Mouse (Mus musculus) MEL (cell line): ENCODE data around the gene Aldh8a1. TPM values are rescaled to one million over a fixed set of nuclear protein-coding genes. Genes with fewer than 3 reads are reported as not detected.

Source experiments
- DNase-seq: peaks from one replicate; pipeline ENCODE4 v3.0.0; 2011; ENCODE audit warnings: low read depth, low spot score
- H3K27ac ChIP-seq: 2 replicates; pipeline ENCODE4 v1.5.1; 2012; ENCODE audit warnings: low read depth, mild to moderate bottlenecking, control low read depth, low read length, moderate library complexity; ENCODE audit not compliant: control insufficient read depth
- H3K27me3 ChIP-seq, 2 experiments: fragments of 150-350 bp in 1 of 2; sonication (generic) in 1 of 2; 2 replicates each; pipeline ENCODE4 v1.6.1; 2012; ENCODE audit warnings: low read length in 2 of 2, mild to moderate bottlenecking in 2 of 2, improper control_type of control experiment in 1 of 2, moderate library complexity in 1 of 2; ENCODE audit not compliant: insufficient read depth in 2 of 2, control insufficient read depth in 1 of 2
- H3K36me3 ChIP-seq, 2 experiments: 2 replicates each; pipeline ENCODE4 v1.6.1; 2012 to 2014; ENCODE audit warnings: low read length in 2 of 2, improper control_type of control experiment in 1 of 2, inconsistent platforms in 1 of 2, mild to moderate bottlenecking in 1 of 2; ENCODE audit not compliant: insufficient read depth in 2 of 2, control insufficient read depth in 1 of 2
- H3K4me1 ChIP-seq, 2 experiments: fragments of 150-350 bp in 1 of 2; sonication (generic) in 1 of 2; 2 replicates each; pipeline ENCODE4 v1.6.1; 2012; ENCODE audit warnings: low read length in 2 of 2, improper control_type of control experiment in 1 of 2, mild to moderate bottlenecking in 1 of 2; ENCODE audit not compliant: insufficient read depth in 2 of 2, control insufficient read depth in 1 of 2
- H3K4me3 ChIP-seq, 2 experiments: fragments of 150-350 bp in 1 of 2; sonication (generic) in 1 of 2; 2 replicates each; pipeline ENCODE4 v1.5.1; 2012; ENCODE audit warnings: low read depth in 2 of 2, low read length in 2 of 2, mild to moderate bottlenecking in 2 of 2, moderate library complexity in 2 of 2, control low read depth in 1 of 2, improper control_type of control experiment in 1 of 2; ENCODE audit not compliant: control insufficient read depth in 1 of 2, insufficient read depth in 1 of 2
- H3K79me2 ChIP-seq: 2 replicates; pipeline ENCODE4 v1.6.1; 2012; ENCODE audit warnings: mild to moderate bottlenecking, low read length, moderate library complexity; ENCODE audit not compliant: control insufficient read depth, poor library complexity, insufficient read depth
- H3K9ac ChIP-seq: 2 replicates; pipeline ENCODE4 v1.6.1; 2012; ENCODE audit warnings: low read depth, mild to moderate bottlenecking, control low read depth, low read length, moderate library complexity; ENCODE audit not compliant: control insufficient read depth, poor library complexity, severe bottlenecking
- H3K9me3 ChIP-seq: fragments of 150-350 bp; sonication (generic); replicated peaks from 2 replicates; pipeline ENCODE4 v1.6.1; 2012; ENCODE audit warnings: mild to moderate bottlenecking, low read length, improper control_type of control experiment, moderate library complexity; ENCODE audit not compliant: insufficient read depth
- BHLHE40 ChIP-seq: IDR thresholded peaks from 2 replicates; pipeline ENCODE4 v1.6.1; 2012; ENCODE audit warnings: low read depth, mild to moderate bottlenecking, inconsistent platforms, low read length, improper control_type of control experiment, borderline replicate concordance
- CHD1 ChIP-seq: IDR thresholded peaks from 2 replicates; pipeline ENCODE4 v1.6.1; 2012; ENCODE audit warnings: low read depth, mild to moderate bottlenecking, inconsistent platforms, low read length, improper control_type of control experiment
- CHD2 ChIP-seq: IDR thresholded peaks from 2 replicates; pipeline ENCODE4 v1.6.1; 2011; ENCODE audit warnings: low read length, improper control_type of control experiment
- CTCF ChIP-seq, 3 experiments: IDR thresholded peaks in 2 of 3; conservative IDR thresholded peaks in 1 of 3; 2 replicates each; pipeline ENCODE4 v1.5.1; 2011 to 2012; ENCODE audit warnings: low read length in 3 of 3, low read depth in 2 of 3, mild to moderate bottlenecking in 2 of 3, improper control_type of control experiment in 1 of 3, inconsistent platforms in 1 of 3, mixed read lengths in 1 of 3, moderate library complexity in 1 of 3; ENCODE audit not compliant: control insufficient read depth in 1 of 3, insufficient read depth in 1 of 3, poor library complexity in 1 of 3, severe bottlenecking in 1 of 3
- E2F4 ChIP-seq: IDR thresholded peaks from 2 replicates; pipeline ENCODE4 v1.6.1; 2011; ENCODE audit warnings: low read depth, low read length, improper control_type of control experiment, borderline replicate concordance
- ELF1 ChIP-seq: IDR thresholded peaks from 2 replicates; pipeline ENCODE4 v1.6.1; 2014; ENCODE audit warnings: low read depth, mild to moderate bottlenecking, inconsistent platforms, low read length, improper control_type of control experiment, moderate library complexity
- ETS1 ChIP-seq: IDR thresholded peaks from 2 replicates; pipeline ENCODE4 v1.6.1; 2012; ENCODE audit warnings: low read depth, mild to moderate bottlenecking, inconsistent platforms, low read length, improper control_type of control experiment, moderate library complexity
- GABPA ChIP-seq: IDR thresholded peaks from 2 replicates; pipeline ENCODE4 v1.6.1; 2012; ENCODE audit warnings: low read depth, mild to moderate bottlenecking, inconsistent platforms, low read length, improper control_type of control experiment, moderate library complexity
- GATA1 ChIP-seq: IDR thresholded peaks from 2 replicates; pipeline ENCODE4 v1.6.1; 2011; ENCODE audit warnings: low read depth, low read length, improper control_type of control experiment
- HCFC1 ChIP-seq: IDR thresholded peaks from 2 replicates; pipeline ENCODE4 v1.6.1; 2012; ENCODE audit warnings: low read depth, mild to moderate bottlenecking, inconsistent platforms, low read length, improper control_type of control experiment, moderate library complexity
- JUND ChIP-seq: IDR thresholded peaks from 2 replicates; pipeline ENCODE4 v1.6.1; 2011; ENCODE audit warnings: low read depth, mild to moderate bottlenecking, improper control_type of control experiment, low read length
- KAT2A ChIP-seq: conservative IDR thresholded peaks from 2 replicates; pipeline ENCODE4 v1.6.1; 2012; ENCODE audit warnings: low read depth, low read length, improper control_type of control experiment, inconsistent platforms
- MAFK ChIP-seq: IDR thresholded peaks from 2 replicates; pipeline ENCODE4 v1.6.1; 2011; ENCODE audit warnings: low read depth, mild to moderate bottlenecking, low read length, improper control_type of control experiment, borderline replicate concordance
- MAX ChIP-seq: IDR thresholded peaks from 2 replicates; pipeline ENCODE4 v1.6.1; 2011; ENCODE audit warnings: low read length, improper control_type of control experiment
- MAZ ChIP-seq: IDR thresholded peaks from 2 replicates; pipeline ENCODE4 v1.6.1; 2012; ENCODE audit warnings: low read depth, mild to moderate bottlenecking, inconsistent platforms, low read length, improper control_type of control experiment
- MEF2A ChIP-seq: IDR thresholded peaks from 2 replicates; pipeline ENCODE4 v1.6.1; 2014; ENCODE audit warnings: low read depth, mild to moderate bottlenecking, inconsistent platforms, low read length, improper control_type of control experiment; ENCODE audit not compliant: poor library complexity, insufficient replicate concordance, severe bottlenecking; ENCODE audit errors: extremely low read depth
- MXI1 ChIP-seq: IDR thresholded peaks from 2 replicates; pipeline ENCODE4 v1.6.1; 2011; ENCODE audit warnings: mild to moderate bottlenecking, low read depth, low read length, improper control_type of control experiment
- MYB ChIP-seq: IDR thresholded peaks from 2 replicates; pipeline ENCODE4 v1.6.1; 2011; ENCODE audit warnings: mild to moderate bottlenecking, low read depth, low read length, improper control_type of control experiment
- MYC ChIP-seq: IDR thresholded peaks from 2 replicates; pipeline ENCODE4 v1.6.1; 2011; ENCODE audit warnings: low read depth, mild to moderate bottlenecking, low read length, improper control_type of control experiment, moderate library complexity
- NELFE ChIP-seq: IDR thresholded peaks from 2 replicates; pipeline ENCODE4 v1.6.1; 2011; ENCODE audit warnings: low read depth, low read length, improper control_type of control experiment
- NRF1 ChIP-seq: IDR thresholded peaks from 2 replicates; pipeline ENCODE4 v1.6.1; 2014; ENCODE audit warnings: low read depth, mild to moderate bottlenecking, inconsistent platforms, low read length, improper control_type of control experiment, moderate library complexity; ENCODE audit not compliant: poor library complexity, insufficient read depth, severe bottlenecking
- POLR2A ChIP-seq, 2 experiments: IDR thresholded peaks; 2 replicates each; pipeline ENCODE4 v1.6.1; 2011 to 2012; ENCODE audit warnings: low read length in 2 of 2, mild to moderate bottlenecking in 2 of 2, control low read depth in 1 of 2, improper control_type of control experiment in 1 of 2, low read depth in 1 of 2, moderate library complexity in 1 of 2; ENCODE audit not compliant: control insufficient read depth in 1 of 2, insufficient read depth in 1 of 2, poor library complexity in 1 of 2
- POLR2AphosphoS2 ChIP-seq: IDR thresholded peaks from 2 replicates; pipeline ENCODE4 v1.6.1; 2011; ENCODE audit warnings: low read length, improper control_type of control experiment
- POLR2AphosphoS5 ChIP-seq: IDR thresholded peaks from 2 replicates; pipeline ENCODE4 v1.6.1; 2012; ENCODE audit warnings: low read depth, borderline replicate concordance, mild to moderate bottlenecking, inconsistent platforms, low read length, moderate library complexity, mixed read lengths
- RCOR1 ChIP-seq: IDR thresholded peaks from 2 replicates; pipeline ENCODE4 v1.6.1; 2012; ENCODE audit warnings: low read depth, mild to moderate bottlenecking, inconsistent platforms, low read length, improper control_type of control experiment
- SIN3A ChIP-seq: IDR thresholded peaks from 2 replicates; pipeline ENCODE4 v1.6.1; 2012; ENCODE audit warnings: low read length, improper control_type of control experiment, inconsistent platforms
- SMC3 ChIP-seq: IDR thresholded peaks from 2 replicates; pipeline ENCODE4 v1.6.1; 2011; ENCODE audit warnings: low read depth, low read length, improper control_type of control experiment
- TAL1 ChIP-seq: IDR thresholded peaks from 2 replicates; pipeline ENCODE4 v1.6.1; 2012; ENCODE audit warnings: mild to moderate bottlenecking, inconsistent platforms, low read length, moderate library complexity, mixed read lengths
- TCF12 ChIP-seq: IDR thresholded peaks from 2 replicates; pipeline ENCODE4 v1.6.1; 2014; ENCODE audit warnings: low read depth, mild to moderate bottlenecking, inconsistent platforms, low read length, improper control_type of control experiment, moderate library complexity
- UBTF ChIP-seq: IDR thresholded peaks from 2 replicates; pipeline ENCODE4 v1.6.1; 2012; ENCODE audit warnings: low read depth, mild to moderate bottlenecking, inconsistent platforms, low read length, improper control_type of control experiment, moderate library complexity, borderline replicate concordance; ENCODE audit not compliant: insufficient read depth
- USF1 ChIP-seq: IDR thresholded peaks from 2 replicates; pipeline ENCODE4 v1.6.1; 2014; ENCODE audit warnings: low read depth, mild to moderate bottlenecking, inconsistent platforms, low read length, improper control_type of control experiment, moderate library complexity
- USF2 ChIP-seq, 2 experiments: IDR thresholded peaks; 2 replicates each; pipeline ENCODE4 v1.6.1; 2011 to 2012; ENCODE audit warnings: improper control_type of control experiment in 2 of 2, low read length in 2 of 2, borderline replicate concordance in 1 of 2, inconsistent platforms in 1 of 2, low read depth in 1 of 2, mild to moderate bottlenecking in 1 of 2; ENCODE audit not compliant: insufficient read depth in 1 of 2
- ZC3H11A ChIP-seq: IDR thresholded peaks from 2 replicates; pipeline ENCODE4 v1.6.1; 2012; ENCODE audit warnings: low read depth, mild to moderate bottlenecking, inconsistent platforms, low read length, improper control_type of control experiment
- ZKSCAN1 ChIP-seq: IDR thresholded peaks from 2 replicates; pipeline ENCODE4 v1.6.1; 2012; ENCODE audit warnings: low read depth, mild to moderate bottlenecking, inconsistent platforms, low read length, improper control_type of control experiment, moderate library complexity
- ZMIZ1 ChIP-seq: IDR thresholded peaks from 2 replicates; pipeline ENCODE4 v1.6.1; 2012; ENCODE audit warnings: low read depth, mild to moderate bottlenecking, inconsistent platforms, low read length, improper control_type of control experiment, moderate library complexity
- ZNF384 ChIP-seq: IDR thresholded peaks from 2 replicates; pipeline ENCODE4 v1.6.1; 2012; ENCODE audit warnings: low read depth, mild to moderate bottlenecking, inconsistent platforms, low read length, improper control_type of control experiment
- polyA plus RNA-seq, 2 experiments: library from polyadenylated mRNA; stranded (reverse) in 1 of 2; unstranded in 1 of 2; fragments of >175 nt in 1 of 2; fragments of >200 nt in 1 of 2; gene quantifications; 2 replicates each; pipeline versions ENCODE4 v1.2.1 to v1.2.4; 2012; ENCODE audit warnings: low replicate concordance in 2 of 2, low read depth in 1 of 2; ENCODE audit not compliant: insufficient read length in 2 of 2, insufficient read depth in 1 of 2, missing spikeins in 1 of 2
- total RNA-seq: library from RNA; depleted of rRNA; stranded (reverse); fragments of 300-350 nt; gene quantifications from 2 replicates; pipeline ENCODE4 v1.2.3, GENCODE M21; 2012

Aldh8a1 gene
- total and polyA plus RNA-seq, 3 experiments = 0.04 to 0.07 TPM; not detected in 1

- Histone ChIP-seq H3K27me3 (no peaks in the 10 kb centered on the region; a peak in 2 of 4 replicates), H3K36me3 (peaks cover 0 to 32% of the 10 kb centered on the region in 2 experiments; a peak in 2 of 4 replicates), H3K27ac (no peak overlapping the region), H3K4me3 (no peak overlapping the region), H3K9ac (no peak overlapping the region), H3K79me2 (no peaks in the 10 kb centered on the region), H3K9me3 (no peaks in the 10 kb centered on the region), H3K4me1 (peaks cover 2 to 36% of the 10 kb centered on the region in 2 experiments)
- DNase-seq = peak; percentile 72
- TF ChIP-seq USF1 (no peak), ELF1 (0 out of 2 replicates have a peak, but pooled peaks have one; percentile 19), USF2 (IDR thresholded peaks at IDR 0.05; ENCODE audit: borderline replicate concordance in 1 of 2, insufficient read depth in 1 of 2, low read depth in 1 of 2, low read length in 2 of 2) (no peak), ZNF384 (no peak), MYC (no peak), MAX (no peak), RCOR1 (peak; percentile 79; the same call in 1 of the 2 replicates), MYB (peak; percentile 62), POLR2AphosphoS2 (no peak), MAZ (no peak), GABPA (no peak), POLR2A (IDR thresholded peaks at IDR 0.05; ENCODE audit: control insufficient read depth in 1 of 2, insufficient read depth in 1 of 2, low read depth in 1 of 2, low read length in 2 of 2, poor library complexity in 1 of 2) (no peak), SIN3A (no peak; the same call in 1 of the 2 replicates), TAL1 (no peak), NRF1 (no peak), ZKSCAN1 (no peak), CTCF (IDR thresholded peaks at IDR 0.05 in 2 of 3, conservative IDR thresholded peaks at IDR 0.05 in 1 of 3; ENCODE audit: control insufficient read depth in 1 of 3, insufficient read depth in 1 of 3, low read depth in 2 of 3, low read length in 3 of 3, poor library complexity in 1 of 3, severe bottlenecking in 1 of 3) (no peak), UBTF (no peak), ZC3H11A (0 out of 2 replicates have a peak, but pooled peaks have one; percentile 16), MEF2A (no peak), KAT2A (no peak), POLR2AphosphoS5 (no peak), GATA1 (peak; percentile 88), ZMIZ1 (no peak), SMC3 (no peak), MAFK (no peak; the same call in 1 of the 2 replicates), NELFE (no peak), CHD1 (no peak), TCF12 (peak; percentile 83), CHD2 (no peak), ETS1 (peak; percentile 89), JUND (no peak), E2F4 (no peak), HCFC1 (no peak), BHLHE40 (no peak), MXI1 (no peak)
Measured at GRCm38 (mm10) chr10:21395426-21396139, 18.5 kb downstream of the Aldh8a1 start.
